Mouse (Mus musculus) neural tube, embryonic 15.5 days (tissue): ENCODE measurements around the gene Brsk2. TPM values are rescaled to one million over a fixed set of nuclear protein-coding genes. Genes with fewer than 3 reads are reported as not detected.
"Not testable (repeated sequence)": the region's sequence is repeated elsewhere in the genome, so short reads cannot be mapped to it uniquely, and the experiment has no call there.

Source experiments
- ATAC-seq: fragments of 200-750 bp; cut with Nextera tagmentation; 2 replicates; pipeline ENCODE4 v1.8.0; 2017; ENCODE audit warnings: mild to moderate bottlenecking, moderate TSS enrichment, moderate library complexity; ENCODE audit not compliant: low FRiP score
- H3K27ac ChIP-seq: fragments of 300-500 bp; sonication (generic); replicated peaks from 2 replicates; pipeline ENCODE4 v1.5.1; 2015; ENCODE audit warnings: mild to moderate bottlenecking, inconsistent platforms
- H3K27me3 ChIP-seq: fragments of 300-500 bp; sonication (generic); replicated peaks from 2 replicates; pipeline ENCODE4 v1.6.1; 2015; ENCODE audit warnings: inconsistent platforms
- H3K36me3 ChIP-seq: fragments of 300-500 bp; sonication (generic); 2 replicates; pipeline ENCODE4 v1.6.1; 2015; ENCODE audit warnings: inconsistent platforms
- H3K4me1 ChIP-seq: fragments of 300-500 bp; sonication (generic); 2 replicates; pipeline ENCODE4 v1.6.1; 2015; ENCODE audit warnings: inconsistent platforms
- H3K4me2 ChIP-seq: fragments of 300-500 bp; sonication (generic); 2 replicates; pipeline ENCODE4 v1.6.1; 2015; ENCODE audit warnings: inconsistent platforms, mild to moderate bottlenecking, moderate library complexity
- H3K4me3 ChIP-seq: fragments of 300-500 bp; sonication (generic); replicated peaks from 2 replicates; pipeline ENCODE4 v1.5.1; 2015; ENCODE audit warnings: mild to moderate bottlenecking, inconsistent platforms
- H3K9ac ChIP-seq: fragments of 300-500 bp; sonication (generic); replicated peaks from 2 replicates; pipeline ENCODE4 v1.6.1; 2015; ENCODE audit warnings: mild to moderate bottlenecking, inconsistent platforms
- H3K9me3 ChIP-seq: fragments of 300-500 bp; sonication (generic); replicated peaks from 2 replicates; pipeline ENCODE4 v1.6.1; 2016; ENCODE audit warnings: inconsistent platforms
- WGBS: fragments of 180-500 bp; shearing (Covaris S2); methylation state at CpG from one replicate; pipeline ENCODE4 v1.1.7; 2015; ENCODE audit warnings: mixed read lengths; 5-methylcytosine and 5-hydroxymethylcytosine counted together
- polyA plus RNA-seq: library from polyadenylated mRNA; unstranded; fragments of >200 nt; fragmentation: Nextera tagmentation; extraction: Ambion mirVana; gene quantifications from 2 replicates; pipeline ENCODE4 v1.2.1, GENCODE M21; 2015

The Brsk2 gene
- polyA plus RNA-seq: 17.5 and 20.2 TPM in 2 replicates

DNA sequence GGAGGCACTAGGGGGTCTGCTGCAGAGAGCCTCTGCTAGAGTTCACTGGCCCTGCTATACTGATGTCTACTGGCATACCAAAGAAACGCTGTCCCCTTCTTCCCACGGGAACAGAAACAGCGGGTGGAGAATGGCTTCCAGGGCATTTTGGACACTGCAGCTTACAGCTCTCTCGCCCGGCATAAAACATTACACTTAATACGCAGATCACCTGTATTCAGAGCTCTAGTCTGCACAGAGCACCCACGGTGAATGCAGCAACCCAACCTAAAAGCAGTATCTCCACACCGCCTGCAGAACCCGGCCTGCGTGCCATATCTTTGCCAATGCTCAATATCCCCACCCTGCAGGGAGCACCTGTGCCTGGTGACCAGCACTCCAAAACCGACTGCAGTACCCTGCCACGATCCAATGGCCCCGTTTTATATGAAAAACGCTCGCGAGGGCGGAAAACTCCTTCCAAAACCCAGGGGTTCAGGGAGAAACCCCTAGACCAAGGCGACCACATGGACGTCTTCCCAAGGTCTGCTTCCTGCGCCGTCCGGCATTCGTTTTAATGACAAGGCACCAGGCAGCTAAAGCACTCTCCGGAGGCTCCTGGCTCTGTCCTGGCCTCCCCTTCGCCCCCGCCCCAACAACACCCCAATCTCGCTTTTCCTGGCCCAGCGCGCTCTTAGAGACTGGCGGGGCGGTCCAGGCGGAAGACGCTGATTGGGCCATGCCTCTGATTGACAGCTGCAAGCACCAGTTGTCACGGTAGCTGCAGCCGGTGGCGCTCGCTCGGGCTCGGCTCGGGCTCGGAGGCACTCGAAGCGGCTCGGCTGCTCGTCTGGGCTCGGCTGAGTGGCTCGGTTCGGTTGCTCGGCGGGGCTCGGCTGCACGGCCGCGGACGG is at the start of gene Brsk2:
Gene Brsk2, plus strand, starts transcription at position 846 of the 893 bp plus-strand sequence.
- H3K4me1 ChIP-seq: peaks cover 68% of the 10 kb centered on the region

DNA sequence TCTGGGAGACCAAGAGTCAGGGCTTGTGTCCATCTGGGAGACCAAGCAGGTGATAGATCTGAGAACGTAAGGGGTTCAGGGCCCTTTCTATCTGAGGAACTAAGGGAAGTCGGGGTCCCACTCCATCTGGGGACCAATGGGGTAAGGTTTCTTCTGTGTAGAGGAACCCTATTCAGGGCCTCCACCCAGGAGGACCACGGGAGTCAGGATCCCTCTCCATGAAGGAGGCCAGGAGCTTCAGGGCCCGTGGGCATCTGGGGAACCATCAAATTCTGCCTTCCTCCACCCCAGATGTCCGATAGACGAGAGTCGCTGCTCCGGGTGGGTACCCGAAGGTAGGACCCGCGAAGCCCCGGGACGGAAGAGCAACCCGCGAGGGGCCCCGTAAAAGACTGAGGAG is 47.7 kb upstream of the Brsk2 start:
- peaks cover 44% of the 10 kb centered on the region for H3K4me1 ChIP-seq
- peak; percentile 53 for ATAC-seq
- H3K36me3 ChIP-seq: no peaks in the 10 kb centered on the region
- peak overlapping the region; percentile 89 for H3K4me3 ChIP-seq
- peak overlapping the region; percentile 84 for H3K4me2 ChIP-seq
- H3K9ac ChIP-seq: peak overlapping the region; percentile 92
- peak overlapping the region; percentile 80 for H3K27ac ChIP-seq
- under 1% methylated on average over 16 of the region's 16 CpGs for WGBS
- H3K27me3 ChIP-seq: peaks cover 7% of the 10 kb centered on the region; the same call in 1 of the 2 replicates
- no peaks in the 10 kb centered on the region for H3K9me3 ChIP-seq

More for the DNA sequence above, at the start of gene Brsk2:
- WGBS: under 1% methylated on average over 55 of the region's 55 CpGs
- Histone ChIP-seq H3K4me2 (peak within 1 kb of the TSS; percentile 74), H3K9me3 (no peaks in the 10 kb centered on the region), H3K27me3 (no peaks in the 10 kb centered on the region), H3K4me3 (peak within 1 kb of the TSS; percentile 84), H3K9ac (peak within 1 kb of the TSS; percentile 98), H3K36me3 (no peaks in the 10 kb centered on the region), H3K27ac (peak within 1 kb of the TSS; percentile 96)
- peak; percentile 94 for ATAC-seq

DNA sequence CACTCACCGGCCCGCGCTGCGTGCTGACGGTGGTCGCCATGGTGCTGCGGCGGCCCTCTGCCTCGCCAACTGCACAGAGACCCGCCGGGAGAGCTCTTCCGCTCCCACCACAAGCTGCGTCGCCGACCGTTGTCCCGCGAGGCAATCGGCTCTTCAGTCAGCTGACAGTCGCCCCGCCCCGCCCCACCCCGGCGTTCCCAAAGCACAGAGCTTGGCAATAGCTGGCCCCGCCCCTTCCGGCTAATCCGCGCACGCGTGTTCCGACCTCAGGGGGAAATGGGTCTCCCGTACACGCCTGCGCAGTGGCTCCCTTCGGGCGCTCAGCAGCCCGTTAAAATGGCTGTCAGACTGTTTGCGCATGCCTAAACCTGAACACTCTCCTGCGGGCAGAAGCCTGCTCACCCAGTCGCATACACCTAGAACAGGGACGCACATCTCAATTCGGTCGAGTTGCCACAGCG is 47.3 kb upstream of the Brsk2 start:
- H3K4me1 ChIP-seq: peaks cover 40% of the 10 kb centered on the region
- H3K27ac ChIP-seq: peak overlapping the region; percentile 89
- no peaks in the 10 kb centered on the region for H3K9me3 ChIP-seq
- peak overlapping the region; percentile 92 for H3K9ac ChIP-seq
- WGBS: 0% methylated on average over 44 of the region's 44 CpGs
- peak; percentile 97 for ATAC-seq
- H3K4me2 ChIP-seq: peak overlapping the region; percentile 84
- peak overlapping the region; percentile 89 for H3K4me3 ChIP-seq
- no peaks in the 10 kb centered on the region for H3K36me3 ChIP-seq
- H3K27me3 ChIP-seq: peaks cover 7% of the 10 kb centered on the region; the same call in 1 of the 2 replicates

DNA sequence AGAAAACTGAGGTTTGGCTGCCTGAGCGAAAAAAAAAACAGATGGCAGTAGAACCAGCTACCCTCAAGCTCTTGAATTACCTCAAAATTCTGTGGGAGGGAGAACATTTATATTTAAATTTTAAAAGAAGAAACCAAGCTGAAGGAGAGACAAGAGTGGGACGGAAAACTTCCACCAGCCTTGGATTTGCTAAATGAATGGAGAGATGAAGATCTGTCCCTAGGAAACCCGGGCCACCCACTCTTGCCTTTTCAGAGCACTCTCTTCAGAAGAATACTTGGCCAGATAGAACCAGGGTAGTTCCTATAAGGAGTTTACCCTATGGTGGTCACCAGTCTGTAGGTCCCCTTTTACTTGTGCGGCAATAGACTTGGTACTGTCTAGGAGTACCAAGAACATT is 46.8 kb upstream of the Brsk2 start:
- Histone ChIP-seq H3K27ac (peak overlapping the region; percentile 89), H3K4me3 (peak overlapping the region; percentile 89), H3K4me2 (peak overlapping the region; percentile 64), H3K36me3 (no peaks in the 10 kb centered on the region), H3K4me1 (peaks cover 36% of the 10 kb centered on the region), H3K9me3 (no peaks in the 10 kb centered on the region), H3K27me3 (peaks cover 7% of the 10 kb centered on the region; the same call in 1 of the 2 replicates), H3K9ac (peak overlapping the region; percentile 48)
- no peak for ATAC-seq
- WGBS: 68% methylated on average over 4 of the region's 4 CpGs

DNA sequence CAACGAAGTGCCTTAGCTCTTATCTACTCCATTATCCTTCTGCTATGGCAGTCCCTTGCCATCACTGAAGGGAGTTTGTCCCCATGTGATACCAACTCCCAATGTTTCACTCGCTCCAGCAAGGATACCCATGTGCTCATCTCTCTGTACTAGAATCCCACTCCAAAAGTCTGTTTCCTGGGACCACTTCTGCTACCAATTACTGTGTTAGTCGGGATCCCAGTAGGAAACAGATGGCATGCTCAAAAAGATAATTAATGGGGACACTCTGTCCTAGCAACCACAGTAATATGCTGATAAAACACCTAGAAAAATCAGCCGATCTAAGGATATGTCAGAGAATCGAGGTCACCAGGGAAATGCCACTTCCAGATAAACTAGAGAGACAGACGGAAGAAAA is 41.0 kb upstream of the Brsk2 start:
- Histone ChIP-seq H3K27me3 (peaks cover 7% of the 10 kb centered on the region; the same call in 1 of the 2 replicates), H3K27ac (no peak overlapping the region), H3K4me1 (0 out of 2 replicates have a peak, but pooled peaks cover 5% of the 10 kb centered on the region), H3K36me3 (no peaks in the 10 kb centered on the region), H3K9me3 (no peaks in the 10 kb centered on the region), H3K4me2 (no peak overlapping the region), H3K9ac (no peak overlapping the region), H3K4me3 (no peak overlapping the region)
- ATAC-seq: no peak
- WGBS: 69% methylated on average over 6 of the region's 6 CpGs

DNA sequence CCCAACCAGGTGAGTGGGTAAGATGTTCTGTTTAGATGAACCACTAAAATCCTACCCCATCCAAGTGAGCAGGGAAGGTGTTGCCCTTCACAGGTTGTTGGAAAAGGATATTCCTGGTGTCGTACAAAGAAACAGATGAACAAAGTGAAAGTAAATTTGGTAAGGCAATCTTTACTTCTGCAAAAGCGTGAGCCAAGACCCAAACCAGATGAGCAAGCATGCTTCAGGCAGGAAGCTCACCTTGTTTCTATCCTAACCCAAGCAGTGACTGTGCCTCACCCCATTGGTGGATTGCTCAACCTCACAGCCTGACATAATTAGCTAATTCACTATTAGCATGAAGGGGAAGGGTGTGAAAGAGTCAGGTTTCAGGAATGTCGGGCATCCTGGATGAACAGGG is 38.2 kb upstream of the Brsk2 start:
- no peak overlapping the region for H3K9ac ChIP-seq
- 0 out of 2 replicates have a peak, but pooled peaks cover 5% of the 10 kb centered on the region for H3K4me1 ChIP-seq

DNA sequence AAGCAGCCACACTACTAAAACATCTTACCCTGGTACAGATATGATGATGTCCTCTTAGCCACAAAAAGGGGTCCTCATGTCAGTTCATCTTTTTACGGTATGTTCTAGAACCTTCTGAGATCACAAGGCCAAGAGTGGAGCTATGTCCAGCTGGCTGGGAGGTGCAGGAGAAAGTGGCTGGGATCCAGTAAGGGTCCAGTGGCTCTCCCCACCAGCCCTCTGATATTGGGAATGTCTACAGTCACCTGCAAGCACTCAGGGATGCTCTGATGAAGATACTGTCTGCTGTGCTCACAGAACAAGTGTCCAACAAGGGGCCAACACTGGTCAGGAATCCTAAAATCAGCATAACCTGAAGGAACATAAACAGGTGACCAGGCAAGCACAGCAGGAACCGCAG is 31.1 kb upstream of the Brsk2 start, which contains the start of gene Tollip:
Gene Tollip, minus strand, starts transcription at position 101 of the 400 bp plus-strand sequence.
- Histone ChIP-seq H3K9ac (no peak within 1 kb of the TSS), H3K36me3 (no peaks in the 10 kb centered on the region), H3K27me3 (no peaks in the 10 kb centered on the region), H3K4me3 (no peak within 1 kb of the TSS), H3K9me3 (no peaks in the 10 kb centered on the region), H3K4me1 (0 out of 2 replicates have a peak, but pooled peaks cover under 1% of the 10 kb centered on the region), H3K27ac (no peak within 1 kb of the TSS), H3K4me2 (no peak within 1 kb of the TSS)
- 97% methylated on average over 2 of the region's 2 CpGs for WGBS
- ATAC-seq: no peak

More for the DNA sequence above, 38.2 kb upstream of the Brsk2 start:
- Histone ChIP-seq H3K4me2 (no peak overlapping the region), H3K27ac (no peak overlapping the region), H3K36me3 (no peaks in the 10 kb centered on the region), H3K9me3 (no peaks in the 10 kb centered on the region), H3K4me3 (no peak overlapping the region), H3K27me3 (no peaks in the 10 kb centered on the region)
- no peak for ATAC-seq
- WGBS: 72% methylated on average over 3 of the region's 3 CpGs

DNA sequence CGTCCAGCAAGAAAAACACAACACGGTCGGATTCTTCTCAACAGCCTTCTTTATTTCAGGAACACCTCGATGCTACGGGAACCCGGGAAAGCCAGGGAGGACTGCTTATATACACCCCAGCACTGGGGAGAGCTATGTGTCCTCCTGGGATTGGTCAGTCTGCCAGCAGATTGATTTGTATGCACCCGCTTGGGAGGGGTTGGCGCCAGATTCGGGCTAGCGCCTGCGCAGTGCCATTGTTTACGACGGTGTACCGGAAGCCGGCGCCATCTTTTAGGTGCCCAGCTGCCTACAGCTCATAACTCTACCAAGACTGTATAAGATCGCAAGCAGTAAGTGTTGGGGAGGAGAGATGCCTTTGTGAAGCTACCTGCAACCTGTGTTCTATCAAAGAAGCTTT is 25.4 kb upstream of the Brsk2 start:
- ATAC-seq, H3K4me2 ChIP-seq: not testable (repeated sequence)

DNA sequence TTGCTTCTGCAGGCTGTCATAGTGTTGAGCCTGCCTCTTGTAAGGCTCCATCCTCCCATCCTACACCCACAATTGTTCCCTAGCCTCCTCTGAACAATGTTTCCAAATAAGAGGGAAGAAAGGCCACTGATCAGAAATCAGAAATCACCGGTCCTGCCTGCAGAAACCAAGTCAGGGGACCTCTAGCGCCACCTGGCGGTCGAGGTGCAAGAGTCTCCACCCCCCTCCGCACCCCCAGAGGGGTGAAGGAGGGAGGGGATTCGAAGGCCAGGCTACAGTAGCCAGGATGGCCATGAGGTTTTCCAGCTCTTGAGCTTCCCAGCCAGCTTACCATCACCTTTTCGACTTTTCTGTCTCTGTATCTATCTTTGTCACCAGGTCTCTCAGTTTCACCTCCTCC is 24.6 kb upstream of the Brsk2 start:
- H3K4me3 ChIP-seq: no peak overlapping the region
- no peaks in the 10 kb centered on the region for H3K36me3 ChIP-seq
- H3K27ac ChIP-seq: no peak overlapping the region
- WGBS: 9% methylated on average over 7 of the region's 7 CpGs
- no peak overlapping the region for H3K4me2 ChIP-seq
- no peak overlapping the region for H3K9ac ChIP-seq
- H3K9me3 ChIP-seq: no peaks in the 10 kb centered on the region
- ATAC-seq: no peak
- H3K4me1 ChIP-seq: 0 out of 2 replicates have a peak, but pooled peaks cover 6% of the 10 kb centered on the region
- H3K27me3 ChIP-seq: no peaks in the 10 kb centered on the region

More for the DNA sequence above, 25.4 kb upstream of the Brsk2 start:
- H3K4me1 ChIP-seq, H3K9me3 ChIP-seq, H3K9ac ChIP-seq, H3K36me3 ChIP-seq, H3K27me3 ChIP-seq, H3K27ac ChIP-seq, H3K4me3 ChIP-seq: not testable (repeated sequence)
- 96% methylated on average over 17 of the region's 17 CpGs for WGBS

DNA sequence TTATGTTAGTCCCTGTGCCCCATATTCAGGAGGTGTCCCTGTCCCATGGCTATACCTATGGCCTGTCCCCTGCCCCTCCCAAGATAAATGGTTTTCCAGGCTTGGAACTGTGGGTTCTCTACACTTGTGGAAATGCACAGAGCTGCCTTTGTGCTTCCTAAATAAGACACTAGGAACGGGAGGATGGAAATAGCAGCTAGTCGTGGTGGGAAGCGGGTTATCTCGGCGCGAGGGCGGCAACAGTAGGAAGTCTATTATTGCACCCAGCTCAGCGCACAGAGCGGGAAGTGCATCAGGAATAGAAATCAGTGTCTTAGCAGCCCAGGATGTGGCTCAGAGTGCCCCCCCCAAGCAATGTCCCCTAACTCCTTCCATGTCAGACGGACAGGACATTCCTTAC is 20.9 kb upstream of the Brsk2 start:
- H3K36me3 ChIP-seq: no peaks in the 10 kb centered on the region
- H3K4me3 ChIP-seq: no peak overlapping the region
- no peak for ATAC-seq

DNA sequence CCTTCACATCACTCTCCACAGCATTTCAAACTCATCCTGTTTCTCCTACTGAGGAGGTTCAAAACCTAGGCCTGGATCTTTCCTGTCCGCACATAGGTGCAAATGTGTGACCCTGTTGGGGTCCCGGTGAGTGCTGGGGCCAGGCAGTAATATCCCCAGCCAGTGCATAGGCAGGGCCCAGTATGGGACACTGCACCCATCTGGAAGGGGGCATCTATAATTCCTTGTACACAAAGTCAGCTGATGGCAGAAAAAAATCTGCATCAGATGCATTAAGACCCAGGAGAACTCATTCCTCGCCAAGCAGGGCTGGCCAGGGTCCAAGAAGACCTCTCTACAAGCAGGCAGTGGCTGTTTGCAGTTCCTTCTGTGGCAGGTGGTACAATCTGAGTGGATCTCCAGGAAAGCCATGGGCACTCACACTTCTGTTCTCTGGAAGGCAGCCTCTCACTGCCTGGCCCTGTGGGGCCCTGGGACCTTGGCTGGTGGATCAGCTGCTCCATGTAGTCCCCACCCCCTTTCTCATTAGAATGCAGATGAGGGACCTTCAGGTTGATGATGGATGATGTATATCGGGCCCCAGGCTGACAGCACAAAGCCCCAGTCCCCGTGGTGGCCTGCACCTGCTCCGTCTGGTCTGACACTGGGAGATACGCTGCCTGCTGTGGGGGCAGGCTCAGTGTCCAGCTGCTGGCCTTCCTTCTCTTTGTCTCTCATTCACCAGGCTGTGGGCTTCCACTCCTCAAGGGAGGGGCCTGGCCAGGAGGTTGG is 15.2 kb upstream of the Brsk2 start:
- 30% methylated on average over 7 of the region's 7 CpGs for WGBS
- ATAC-seq: no peak
- no peak overlapping the region for H3K4me2 ChIP-seq
- H3K27ac ChIP-seq: no peak overlapping the region
- no peak overlapping the region for H3K4me3 ChIP-seq
- no peaks in the 10 kb centered on the region for H3K9me3 ChIP-seq
- H3K36me3 ChIP-seq: no peaks in the 10 kb centered on the region
- peaks cover 9% of the 10 kb centered on the region for H3K4me1 ChIP-seq
- H3K27me3 ChIP-seq: no peaks in the 10 kb centered on the region
- H3K9ac ChIP-seq: no peak overlapping the region

More for the DNA sequence above, 20.9 kb upstream of the Brsk2 start:
- Histone ChIP-seq H3K4me2 (no peak overlapping the region), H3K4me1 (0 out of 2 replicates have a peak, but pooled peaks cover 6% of the 10 kb centered on the region), H3K27me3 (no peaks in the 10 kb centered on the region), H3K9me3 (no peaks in the 10 kb centered on the region), H3K9ac (no peak overlapping the region), H3K27ac (no peak overlapping the region)
- WGBS: 72% methylated on average over 10 of the region's 10 CpGs
